Mouse (Mus musculus) adrenal gland, adult (tissue): ENCODE data around the gene Arhgef19.

Source experiments
- DNase-seq, 2 experiments: peaks; one replicate each; pipeline ENCODE4 v3.0.0; 2022 to 2023; ENCODE audit warnings: low spot score in 1 of 2; ENCODE audit not compliant: inconsistent age in 2 of 2

The Arhgef19 gene

DNA sequence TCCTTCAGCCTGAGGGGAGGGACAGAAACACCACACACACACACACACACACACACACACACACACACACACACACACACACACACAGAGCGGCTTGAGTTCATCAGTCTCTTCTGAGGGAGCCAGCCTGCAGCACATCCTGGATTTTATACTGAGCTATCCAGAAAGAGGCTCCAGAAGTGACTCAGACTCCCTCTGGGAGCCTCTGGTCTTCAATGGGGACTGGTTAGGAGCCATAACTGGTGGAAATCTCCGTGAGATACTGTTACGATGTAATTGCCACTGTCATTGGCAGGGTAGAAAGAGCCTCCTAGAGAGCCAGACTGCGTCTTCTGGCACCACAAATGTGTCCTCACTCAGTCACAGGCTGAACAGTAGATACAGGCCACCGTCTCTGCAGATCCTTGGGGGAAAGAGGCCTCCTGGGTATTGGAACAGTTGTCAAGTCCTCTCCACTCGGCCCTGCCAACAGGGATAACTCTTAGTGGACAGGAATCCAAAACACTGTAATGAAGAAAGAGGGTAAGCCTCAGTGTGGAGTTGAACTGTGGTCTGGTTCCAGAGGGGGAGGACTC is 3.7 kb upstream of the Arhgef19 start:
- DNase-seq, result no peak

DNA sequence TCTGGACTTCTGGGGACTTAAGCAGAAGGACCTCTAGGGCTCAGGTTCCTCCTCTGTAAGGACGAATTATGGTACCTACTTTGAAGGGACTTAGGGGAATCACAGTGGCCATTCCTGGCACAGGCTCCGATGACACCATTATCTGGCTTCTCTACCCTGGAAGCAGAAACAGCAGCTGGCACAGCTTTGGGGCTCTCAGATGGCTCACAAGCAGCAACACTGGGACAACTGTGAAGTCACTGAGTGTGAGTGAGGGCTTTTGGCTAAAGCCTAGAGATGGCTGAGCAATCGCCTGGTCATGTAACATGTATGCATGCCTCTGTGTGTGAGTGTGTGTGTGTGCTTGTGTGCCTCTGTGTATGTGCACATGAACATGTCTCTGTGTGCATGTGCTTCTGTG is 2.4 kb upstream of the Arhgef19 start:
- peak in 1 of 2 experiments; percentile 33 for DNase-seq

DNA sequence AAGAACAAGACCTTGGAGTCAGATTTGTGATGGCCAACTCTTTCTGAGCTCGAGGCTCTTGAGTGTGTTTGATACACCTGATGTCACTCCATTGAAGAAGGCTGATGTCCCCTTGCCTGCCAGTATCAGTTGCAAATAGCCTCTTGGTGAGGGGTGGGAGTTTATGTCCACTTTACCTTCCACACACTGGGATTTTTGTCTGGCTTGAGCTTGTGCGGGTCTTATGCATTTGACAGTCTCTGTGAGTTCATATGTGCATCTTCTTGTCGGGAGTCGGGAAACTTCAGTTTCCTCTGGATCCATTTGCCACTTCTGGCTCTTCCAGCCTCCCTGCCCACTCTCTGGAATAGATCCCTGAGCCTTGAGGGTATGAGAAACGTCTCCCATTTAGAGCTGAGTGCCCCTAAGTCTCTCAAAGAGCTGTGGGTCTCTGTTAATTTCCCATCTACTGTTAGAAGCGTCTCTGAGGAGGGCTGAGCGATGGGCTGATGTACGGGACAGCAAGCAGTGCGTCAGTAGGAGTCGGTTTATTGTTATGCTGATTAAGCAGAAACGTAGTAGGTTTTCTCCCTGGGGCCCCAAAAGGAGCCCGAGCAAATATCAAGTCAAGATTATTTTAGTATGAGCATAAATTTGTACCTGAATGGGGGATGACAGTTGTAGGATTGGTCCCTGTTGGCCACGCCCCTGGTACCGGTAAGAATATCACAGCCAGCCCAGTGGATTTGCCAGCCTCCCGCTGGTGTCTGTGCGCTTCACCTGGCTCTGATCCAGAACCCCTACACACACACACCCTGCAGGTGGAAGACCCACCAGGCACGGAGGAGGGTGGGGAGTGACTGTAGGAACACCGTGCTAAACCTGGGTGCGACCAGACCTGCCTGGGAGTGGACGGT is 559 bp upstream of the Arhgef19 start:
- DNase-seq, result peak in 1 of 2 experiments; percentile 48

GRCm38 (mm10) chr4:141240617-141241016 is 1.3 kb downstream of the Arhgef19 start:
- DNase-seq, result peak; percentile 94 to 96

GRCm38 (mm10) chr4:141241861-141242260 is 2.6 kb downstream of the Arhgef19 start:
- DNase-seq, result no peak

GRCm38 (mm10) chr4:141242651-141243241 is 3.4 kb downstream of the Arhgef19 start:
- DNase-seq, result peak; percentile 65 to 80

DNA sequence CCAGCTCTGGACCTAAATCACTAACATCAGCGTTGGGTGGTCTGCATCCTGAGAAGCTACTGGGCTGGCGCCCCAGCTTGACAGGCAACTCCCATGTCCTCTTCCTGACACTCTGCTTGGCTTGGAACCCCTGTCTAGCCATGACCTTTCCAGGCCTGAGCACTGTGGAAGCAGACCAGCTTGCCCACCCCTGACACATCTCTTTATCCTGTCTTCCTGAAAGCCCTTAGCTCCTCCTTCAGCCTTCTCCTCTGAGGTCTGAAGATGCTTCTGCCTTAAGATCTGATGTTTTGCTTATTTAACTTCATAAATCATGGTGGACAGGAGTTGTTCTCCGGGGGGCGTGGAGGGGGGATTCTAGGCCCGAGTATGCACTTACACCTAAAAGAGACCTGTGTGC is 4.3 kb downstream of the Arhgef19 start:
- DNase-seq, result peak; percentile 27 to 55

GRCm38 (mm10) chr4:141244401-141244800 is 5.1 kb downstream of the Arhgef19 start:
- peak in 1 of 2 experiments; percentile 57 for DNase-seq

GRCm38 (mm10) chr4:141244931-141245425 is 5.7 kb downstream of the Arhgef19 start:
- peak; percentile 84 to 92 for DNase-seq

GRCm38 (mm10) chr4:141246089-141246997 is 7.0 kb downstream of the Arhgef19 start:
- DNase-seq, result peak; percentile 79 to 84

- DNase-seq, result peak in 1 of 2 experiments; percentile 59
Observed at GRCm38 (mm10) chr4:141246998-141247350, 7.7 kb downstream of the Arhgef19 start.

- peak; percentile 68 to 73 for DNase-seq
Observed at GRCm38 (mm10) chr4:141247776-141248613, 8.7 kb downstream of the Arhgef19 start.

DNA sequence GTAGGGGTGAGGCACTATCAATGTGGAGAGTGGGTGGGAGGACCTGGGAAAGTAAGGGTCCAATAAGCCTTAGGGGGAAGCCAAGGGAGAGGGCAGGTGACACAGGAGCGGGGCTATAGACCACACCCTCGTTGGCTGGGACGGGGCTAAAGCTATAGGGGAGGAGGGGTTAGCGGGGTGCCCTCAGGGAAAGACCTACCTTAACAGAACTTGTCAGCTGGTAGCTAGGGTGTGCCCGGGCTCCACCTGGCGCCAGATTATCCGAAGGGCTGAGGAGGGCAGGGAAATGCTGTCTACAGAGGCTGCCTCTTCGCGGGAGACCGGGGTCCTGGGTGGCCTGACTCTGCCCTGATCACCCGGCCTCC is 9.3 kb downstream of the Arhgef19 start:
- no peak for DNase-seq

DNA sequence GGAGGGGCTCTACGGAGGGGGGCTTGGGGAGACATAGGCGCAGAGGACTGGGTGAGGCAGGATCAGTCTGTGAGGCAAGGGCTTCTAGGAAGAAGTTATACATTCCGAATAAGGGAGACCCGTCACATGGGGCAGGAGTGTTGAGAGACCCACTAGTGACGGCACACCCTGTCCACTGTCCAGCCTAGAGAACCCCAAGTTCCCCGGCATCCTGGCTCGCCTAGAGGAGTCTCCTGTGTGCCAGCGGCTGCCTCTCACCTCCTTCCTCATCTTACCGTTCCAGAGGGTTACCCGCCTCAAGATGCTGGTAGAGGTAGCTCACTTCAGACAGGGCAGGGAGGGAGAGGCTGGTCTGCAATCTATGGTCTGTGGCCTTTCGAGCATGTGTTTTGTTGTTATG is 10.1 kb downstream of the Arhgef19 start:
- no peak for DNase-seq

DNA sequence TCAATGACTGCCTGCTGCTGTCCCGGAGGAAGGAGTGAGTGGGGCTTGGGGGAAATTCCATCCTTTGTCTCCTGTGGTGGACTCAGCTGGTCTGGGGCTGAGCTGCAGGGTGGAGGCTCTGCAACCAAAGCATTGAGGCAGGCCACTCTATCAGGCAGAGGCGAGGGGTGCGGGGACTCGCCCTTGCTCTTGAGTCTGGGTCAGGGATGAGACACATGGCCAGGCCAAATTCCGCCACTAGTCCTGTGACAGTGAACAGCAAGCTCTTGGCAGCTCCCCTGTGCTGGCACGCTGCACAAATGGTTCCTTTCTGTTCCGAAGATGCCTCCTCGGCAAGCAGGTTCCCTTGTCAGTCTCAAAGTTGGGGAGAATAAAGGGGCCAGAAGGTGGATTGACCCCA is 11.8 kb downstream of the Arhgef19 start:
- DNase-seq, result no peak

- peak in 1 of 2 experiments; percentile 45 for DNase-seq
Observed at GRCm38 (mm10) chr4:141252641-141253040, 13.3 kb downstream of the Arhgef19 start.

- DNase-seq, result peak in 1 of 2 experiments; percentile 31
Observed at GRCm38 (mm10) chr4:141254234-141254633, 14.9 kb downstream of the Arhgef19 start.

DNA sequence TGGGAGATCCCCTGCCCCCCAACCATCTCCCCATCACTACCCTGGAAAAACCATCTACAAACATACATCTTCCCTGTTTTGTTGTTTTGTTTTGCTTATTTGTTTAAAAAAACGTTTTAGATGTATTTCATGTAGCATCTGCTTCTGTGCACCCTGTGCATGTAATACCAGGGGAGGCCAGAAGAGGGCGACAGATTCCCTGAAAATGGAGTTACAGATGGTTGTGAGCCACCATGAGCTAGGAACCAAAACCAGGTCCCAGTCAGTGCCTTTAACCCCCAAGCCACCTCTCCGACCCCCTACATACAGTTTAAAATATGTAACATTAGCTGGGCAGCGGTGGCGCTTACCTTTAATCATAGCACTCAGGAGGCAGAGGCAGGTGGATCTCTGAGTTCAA is 18.1 kb downstream of the Arhgef19 start:
- DNase-seq, result peak in 1 of 2 experiments; percentile 48

- no peak for DNase-seq
Observed at GRCm38 (mm10) chr4:141259413-141259812, 20.1 kb downstream of the Arhgef19 start.
